Mouse (Mus musculus): ENCODE measurements around the gene Zc3hav1. TPM values are rescaled to one million over a fixed set of nuclear protein-coding genes. Genes with fewer than 3 reads are reported as not detected.
"Not testable (repeated sequence)": the region's sequence is repeated elsewhere in the genome, so short reads cannot be mapped to it uniquely, and the experiment has no call there.

Zc3hav1 gene
- polyA plus RNA-seq, 1 experiment from 2014 or later, result 1.6 TPM

- DNase-seq (ENCODE audit: low spot score) (no peak), ATAC-seq (ENCODE audit: insufficient number of reproducible peaks, low FRiP score, low TSS enrichment, low read depth) (no peak)
- H3K9me3 ChIP-seq (ENCODE audit: control insufficient read depth, low read length), result no peaks in the 10 kb centered on the region
- WGBS, result 42% methylated on average over 1 of the region's 1 CpGs
- no peak overlapping the region for H3K27ac ChIP-seq (replicated peaks; ENCODE audit: low read depth, low read length)
- no peaks in the 10 kb centered on the region for H3K36me3 ChIP-seq (ENCODE audit: control insufficient read depth, insufficient read depth, low read length)
- no peak overlapping the region for H3K4me2 ChIP-seq (ENCODE audit: low read depth, severe bottlenecking)
- no peaks in the 10 kb centered on the region for H3K27me3 ChIP-seq (ENCODE audit: control insufficient read depth, insufficient read depth, low read length)
- H3K4me3 ChIP-seq (ENCODE audit: low read depth, low read length), result no peak overlapping the region
- H3K4me1 ChIP-seq (ENCODE audit: control insufficient read depth, insufficient read depth, low read length), result no peaks in the 10 kb centered on the region
- H3K9ac ChIP-seq (ENCODE audit: low read length), result no peak overlapping the region
Observed at GRCm38 (mm10) chr6:38361937-38362336, 7.5 kb upstream of the Zc3hav1 start.

GRCm38 (mm10) chr6:38361065-38361464 lies 6.7 kb upstream of the Zc3hav1 start:
- no peak overlapping the region for H3K4me3 ChIP-seq (ENCODE audit: low read depth, low read length)
- WGBS, result 88% methylated on average over 4 of the region's 4 CpGs
- H3K4me2 ChIP-seq (ENCODE audit: low read depth, severe bottlenecking), result no peak overlapping the region
- ATAC-seq (ENCODE audit: insufficient number of reproducible peaks, low FRiP score, low TSS enrichment, low read depth) (no peak), DNase-seq (ENCODE audit: low spot score) (no peak)
- no peak overlapping the region for H3K9ac ChIP-seq (ENCODE audit: low read length)
- no peaks in the 10 kb centered on the region for H3K36me3 ChIP-seq (ENCODE audit: control insufficient read depth, insufficient read depth, low read length)
- H3K4me1 ChIP-seq (ENCODE audit: control insufficient read depth, insufficient read depth, low read length), result no peaks in the 10 kb centered on the region
- H3K27me3 ChIP-seq (ENCODE audit: control insufficient read depth, insufficient read depth, low read length), result peaks cover 4% of the 10 kb centered on the region
- H3K9me3 ChIP-seq (ENCODE audit: control insufficient read depth, low read length), result no peaks in the 10 kb centered on the region
- H3K27ac ChIP-seq (replicated peaks; ENCODE audit: low read depth, low read length), result no peak overlapping the region

- H3K9me3 ChIP-seq (ENCODE audit: control insufficient read depth, low read length), result no peaks in the 10 kb centered on the region
- no peaks in the 10 kb centered on the region for H3K36me3 ChIP-seq (ENCODE audit: control insufficient read depth, insufficient read depth, low read length)
- H3K4me1 ChIP-seq (ENCODE audit: control insufficient read depth, insufficient read depth, low read length), result no peaks in the 10 kb centered on the region
- H3K27me3 ChIP-seq (ENCODE audit: control insufficient read depth, insufficient read depth, low read length), result peaks cover 15% of the 10 kb centered on the region
- DNase-seq (ENCODE audit: low spot score) (no peak), ATAC-seq (ENCODE audit: insufficient number of reproducible peaks, low FRiP score, low TSS enrichment, low read depth) (no peak)
- H3K4me2 ChIP-seq (ENCODE audit: low read depth, severe bottlenecking), result no peak overlapping the region
- no peak overlapping the region for H3K9ac ChIP-seq (ENCODE audit: low read length)
- no peak overlapping the region for H3K4me3 ChIP-seq (ENCODE audit: low read depth, low read length)
- WGBS, result 83% methylated on average over 12 of the region's 12 CpGs
- H3K27ac ChIP-seq (replicated peaks; ENCODE audit: low read depth, low read length), result no peak overlapping the region
Observed at GRCm38 (mm10) chr6:38359736-38360499, 5.5 kb upstream of the Zc3hav1 start.

- H3K4me2 ChIP-seq (ENCODE audit: low read depth, severe bottlenecking); H3K27ac ChIP-seq (replicated peaks; ENCODE audit: low read depth, low read length); ATAC-seq (ENCODE audit: insufficient number of reproducible peaks, low FRiP score, low TSS enrichment, low read depth); DNase-seq (ENCODE audit: low spot score); H3K9me3 ChIP-seq (ENCODE audit: control insufficient read depth, low read length); H3K9ac ChIP-seq (ENCODE audit: low read length); H3K4me3 ChIP-seq (ENCODE audit: low read depth, low read length); H3K36me3 ChIP-seq (ENCODE audit: control insufficient read depth, insufficient read depth, low read length); H3K4me1 ChIP-seq (ENCODE audit: control insufficient read depth, insufficient read depth, low read length): not testable (repeated sequence)
- WGBS, result 92% methylated on average over 10 of the region's 11 CpGs
- peaks cover 22% of the 10 kb centered on the region for H3K27me3 ChIP-seq (ENCODE audit: control insufficient read depth, insufficient read depth, low read length)
Observed at GRCm38 (mm10) chr6:38359044-38359735, 4.8 kb upstream of the Zc3hav1 start.

GRCm38 (mm10) chr6:38358253-38359027 lies 4.0 kb upstream of the Zc3hav1 start:
- Histone ChIP-seq H3K27ac (replicated peaks; ENCODE audit: low read depth, low read length) (no peak overlapping the region), H3K36me3 (ENCODE audit: control insufficient read depth, insufficient read depth, low read length) (no peaks in the 10 kb centered on the region), H3K9ac (ENCODE audit: low read length) (no peak overlapping the region), H3K4me2 (ENCODE audit: low read depth, severe bottlenecking) (no peak overlapping the region), H3K27me3 (ENCODE audit: control insufficient read depth, insufficient read depth, low read length) (peaks cover 30% of the 10 kb centered on the region), H3K4me1 (ENCODE audit: control insufficient read depth, insufficient read depth, low read length) (no peaks in the 10 kb centered on the region), H3K4me3 (ENCODE audit: low read depth, low read length) (no peak overlapping the region), H3K9me3 (ENCODE audit: control insufficient read depth, low read length) (no peaks in the 10 kb centered on the region)
- 69% methylated on average over 8 of the region's 8 CpGs for WGBS
- no peak for DNase-seq (ENCODE audit: low spot score)
- no peak for ATAC-seq (ENCODE audit: insufficient number of reproducible peaks, low FRiP score, low TSS enrichment, low read depth)

- Histone ChIP-seq H3K9me3 (ENCODE audit: control insufficient read depth, low read length) (no peaks in the 10 kb centered on the region), H3K9ac (ENCODE audit: low read length) (no peak overlapping the region), H3K4me1 (ENCODE audit: control insufficient read depth, insufficient read depth, low read length) (no peaks in the 10 kb centered on the region), H3K4me3 (ENCODE audit: low read depth, low read length) (no peak overlapping the region), H3K27me3 (ENCODE audit: control insufficient read depth, insufficient read depth, low read length) (peaks cover 35% of the 10 kb centered on the region), H3K27ac (replicated peaks; ENCODE audit: low read depth, low read length) (no peak overlapping the region), H3K36me3 (ENCODE audit: control insufficient read depth, insufficient read depth, low read length) (no peaks in the 10 kb centered on the region), H3K4me2 (ENCODE audit: low read depth, severe bottlenecking) (no peak overlapping the region)
- 61% methylated on average over 5 of the region's 5 CpGs for WGBS
- no peak for DNase-seq (ENCODE audit: low spot score)
- ATAC-seq (ENCODE audit: insufficient number of reproducible peaks, low FRiP score, low TSS enrichment, low read depth), result no peak
Observed at GRCm38 (mm10) chr6:38357603-38358252, 3.3 kb upstream of the Zc3hav1 start.

- ATAC-seq (ENCODE audit: insufficient number of reproducible peaks, low FRiP score, low TSS enrichment, low read depth); DNase-seq (ENCODE audit: low spot score); H3K4me1 ChIP-seq (ENCODE audit: control insufficient read depth, insufficient read depth, low read length); H3K9me3 ChIP-seq (ENCODE audit: control insufficient read depth, low read length); H3K9ac ChIP-seq (ENCODE audit: low read length); H3K27ac ChIP-seq (replicated peaks; ENCODE audit: low read depth, low read length); H3K4me2 ChIP-seq (ENCODE audit: low read depth, severe bottlenecking); H3K36me3 ChIP-seq (ENCODE audit: control insufficient read depth, insufficient read depth, low read length); H3K4me3 ChIP-seq (ENCODE audit: low read depth, low read length): not testable (repeated sequence)
- H3K27me3 ChIP-seq (ENCODE audit: control insufficient read depth, insufficient read depth, low read length), result peaks cover 40% of the 10 kb centered on the region
- 83% methylated on average over 15 of the region's 15 CpGs for WGBS
Observed at GRCm38 (mm10) chr6:38356661-38357433, 2.4 kb upstream of the Zc3hav1 start.
